Mouse (Mus musculus) spleen, adult 2 months (tissue): Measurements from ENCODE around the gene Arl6ip5.

Source experiments
- CTCF ChIP-seq: fragments of 200-500 bp; IDR thresholded peaks from 2 replicates; pipeline ENCODE4 v1.5.1; 2011; ENCODE audit warnings: mild to moderate bottlenecking, inconsistent platforms; ENCODE audit not compliant: insufficient read depth, insufficient read length, insufficient replicate concordance; ENCODE audit errors: extremely low read depth
- POLR2A ChIP-seq: fragments of 200-500 bp; IDR thresholded peaks from 2 replicates; pipeline ENCODE4 v1.6.1; 2011; ENCODE audit warnings: low read depth, low read length, inconsistent platforms

DNA sequence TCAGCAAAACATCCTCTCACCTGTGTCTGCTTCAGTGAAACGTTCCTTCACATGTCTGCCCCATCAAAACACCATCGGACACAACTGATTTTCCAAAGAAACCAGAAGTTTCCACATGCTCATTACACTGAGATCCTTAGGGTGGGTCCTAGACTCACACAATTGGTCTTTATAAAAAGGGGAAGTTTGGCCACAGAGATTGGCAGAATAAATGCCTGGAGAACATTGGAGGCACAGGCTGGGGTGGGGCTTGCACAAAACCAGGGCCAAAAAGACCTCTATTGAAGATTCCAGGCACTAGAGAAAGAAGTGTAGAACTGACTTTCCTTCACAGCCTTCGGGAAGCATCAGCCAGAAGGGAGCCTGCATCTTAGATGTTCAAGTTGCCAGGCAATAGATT lies 63.3 kb downstream of the Arl6ip5 start:
- no peak for TF ChIP-seq POLR2A
- no peak for TF ChIP-seq CTCF
